Mouse (Mus musculus) thymus, adult 2 months (tissue): Measurements from ENCODE around the gene St3gal6.

Experiments
- CTCF ChIP-seq: fragments of 200-500 bp; IDR thresholded peaks from 2 replicates; pipeline ENCODE4 v1.5.1; 2012; ENCODE audit warnings: mild to moderate bottlenecking, control low read depth, low read length, moderate library complexity, borderline replicate concordance; ENCODE audit not compliant: control insufficient read depth, poor library complexity, insufficient read depth; ENCODE audit errors: extremely low read depth
- POLR2A ChIP-seq: fragments of 200-500 bp; IDR thresholded peaks from 2 replicates; pipeline ENCODE4 v1.6.1; 2012; ENCODE audit warnings: mild to moderate bottlenecking, low read length, control low read depth, moderate library complexity; ENCODE audit not compliant: control insufficient read depth, poor library complexity, insufficient read depth; ENCODE audit errors: extremely low read depth

DNA sequence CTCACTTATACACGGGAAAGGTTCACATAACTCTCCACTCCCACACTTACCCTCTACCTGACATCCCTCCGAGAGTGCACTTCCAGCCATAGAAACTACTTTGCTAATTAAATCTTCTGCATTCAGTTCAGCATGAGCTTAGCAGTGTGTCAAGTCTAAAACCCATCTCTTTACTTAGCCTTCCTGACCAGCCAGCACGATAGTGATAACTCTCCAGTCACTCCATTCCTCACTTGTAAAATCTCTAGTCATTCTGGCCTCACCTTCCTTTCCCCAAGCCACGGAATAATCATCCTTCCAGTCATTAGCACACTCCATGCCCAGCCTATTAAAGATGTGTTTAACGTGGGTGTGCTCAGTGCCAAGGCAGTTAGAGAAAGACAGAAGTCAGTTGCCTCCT, 9.7 kb upstream of the St3gal6 start:
- TF ChIP-seq CTCF (no peak), POLR2A (no peak)
